Mouse (Mus musculus): ENCODE data around the gene Cox20. TPM values are rescaled to one million over a fixed set of nuclear protein-coding genes. Genes with fewer than 3 reads are reported as not detected.

Cox20 gene
- polyA plus RNA-seq, 1 experiment from 2014 or later: 73.9 TPM

DNA sequence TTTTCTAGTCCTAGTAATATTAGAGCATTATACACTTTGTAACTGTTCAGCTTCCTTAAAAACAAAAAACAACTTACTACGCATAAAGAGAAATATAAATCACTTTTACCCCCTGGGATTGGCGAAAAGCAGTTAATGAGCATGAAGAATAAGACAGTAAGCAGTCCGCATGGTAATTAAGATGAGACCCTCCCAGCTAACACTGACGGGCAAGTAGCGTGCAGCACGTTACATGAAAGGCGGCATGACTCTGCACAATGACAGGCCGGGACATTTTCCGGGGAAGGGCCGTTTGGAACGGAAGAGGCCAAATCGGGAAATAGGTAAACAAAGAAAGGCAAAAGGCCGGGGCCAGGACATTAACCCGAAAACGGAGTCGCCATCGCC is 935 bp upstream of the Cox20 start:
- under 1% methylated on average over 17 of the region's 17 CpGs for WGBS (ENCODE audit: insufficient replicate concordance)
- Histone ChIP-seq H3K4me2 (ENCODE audit: low read depth, low read length) (peak overlapping the region; percentile 74), H3K36me3 (ENCODE audit: control insufficient read depth, insufficient read depth) (peaks cover 19% of the 10 kb centered on the region), H3K27ac (ENCODE audit: low read length) (peak overlapping the region; percentile 100), H3K4me1 (ENCODE audit: control insufficient read depth, low read depth, low read length) (peaks cover 32% of the 10 kb centered on the region), H3K4me3 (ENCODE audit: low read depth, low read length) (peak overlapping the region; percentile 80), H3K9me3 (replicated peaks; ENCODE audit: control insufficient read depth, low read length) (no peaks in the 10 kb centered on the region), H3K9ac (ENCODE audit: low read depth, low read length) (peak overlapping the region; percentile 96), H3K27me3 (ENCODE audit: control insufficient read depth, insufficient read depth, low read depth, low read length) (no peaks in the 10 kb centered on the region)
- peak; percentile 65 for ATAC-seq (ENCODE audit: low read depth)

DNA sequence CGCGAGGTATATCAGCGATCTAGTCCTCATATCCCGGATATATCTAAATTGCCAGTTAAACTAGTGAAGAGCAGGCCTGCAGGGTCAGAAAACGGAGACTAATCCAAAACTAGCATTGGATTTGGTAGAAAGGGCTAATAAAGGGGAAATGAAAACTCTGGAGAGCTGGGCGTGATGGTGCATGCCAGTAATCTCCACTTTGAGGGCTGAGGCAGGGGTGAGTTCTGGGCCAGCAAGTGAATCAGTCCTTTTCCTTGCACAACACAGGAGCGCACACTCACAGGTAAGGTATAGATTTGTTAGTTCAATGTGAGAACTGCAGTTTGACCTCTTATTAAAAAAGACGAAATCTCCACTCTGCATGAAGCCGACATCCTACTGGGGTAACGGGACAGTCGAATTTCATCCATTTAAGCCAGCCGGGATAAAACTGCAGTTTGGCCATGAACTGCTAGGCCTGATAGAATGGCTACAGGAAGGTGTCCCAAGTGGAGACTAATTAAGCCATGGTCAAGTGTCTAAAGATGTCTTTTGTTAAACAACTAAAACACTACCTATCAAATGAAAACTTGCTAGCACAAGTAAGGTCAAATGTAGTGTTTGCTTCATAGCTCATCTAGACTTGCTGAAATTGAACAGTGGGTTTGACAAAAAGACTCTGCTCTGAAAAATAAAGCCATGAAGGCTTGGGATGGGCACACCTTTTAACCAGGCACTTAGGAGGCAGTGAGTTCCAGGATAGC is 536 bp downstream of the Cox20 start:
- Histone ChIP-seq H3K27me3 (ENCODE audit: control insufficient read depth, insufficient read depth, low read depth, low read length) (no peaks in the 10 kb centered on the region), H3K9me3 (replicated peaks; ENCODE audit: control insufficient read depth, low read length) (no peaks in the 10 kb centered on the region), H3K4me2 (ENCODE audit: low read depth, low read length) (peak overlapping the region; percentile 74), H3K4me1 (ENCODE audit: control insufficient read depth, low read depth, low read length) (peaks cover 27% of the 10 kb centered on the region), H3K36me3 (ENCODE audit: control insufficient read depth, insufficient read depth) (peaks cover 30% of the 10 kb centered on the region), H3K27ac (ENCODE audit: low read length) (peak overlapping the region; percentile 100), H3K9ac (ENCODE audit: low read depth, low read length) (peak overlapping the region; percentile 96), H3K4me3 (ENCODE audit: low read depth, low read length) (peak overlapping the region; percentile 80)
- no peak for ATAC-seq (ENCODE audit: low read depth)
- under 1% methylated on average over 12 of the region's 12 CpGs for WGBS (ENCODE audit: insufficient replicate concordance)

- Histone ChIP-seq H3K27ac (ENCODE audit: low read length) (peak overlapping the region; percentile 100), H3K9ac (ENCODE audit: low read depth, low read length) (peak overlapping the region; percentile 96), H3K36me3 (ENCODE audit: control insufficient read depth, insufficient read depth) (peaks cover 37% of the 10 kb centered on the region), H3K4me3 (ENCODE audit: low read depth, low read length) (peak overlapping the region; percentile 80), H3K4me2 (ENCODE audit: low read depth, low read length) (peak overlapping the region; percentile 74), H3K4me1 (ENCODE audit: control insufficient read depth, low read depth, low read length) (peaks cover 27% of the 10 kb centered on the region), H3K9me3 (replicated peaks; ENCODE audit: control insufficient read depth, low read length) (no peaks in the 10 kb centered on the region), H3K27me3 (ENCODE audit: control insufficient read depth, insufficient read depth, low read depth, low read length) (no peaks in the 10 kb centered on the region)
- no peak for ATAC-seq (ENCODE audit: low read depth)
- 12% methylated on average over 8 of the region's 8 CpGs for WGBS (ENCODE audit: insufficient replicate concordance)
Observed at GRCm38 (mm10) chr1:178320038-178320722, 1.2 kb downstream of the Cox20 start.

DNA sequence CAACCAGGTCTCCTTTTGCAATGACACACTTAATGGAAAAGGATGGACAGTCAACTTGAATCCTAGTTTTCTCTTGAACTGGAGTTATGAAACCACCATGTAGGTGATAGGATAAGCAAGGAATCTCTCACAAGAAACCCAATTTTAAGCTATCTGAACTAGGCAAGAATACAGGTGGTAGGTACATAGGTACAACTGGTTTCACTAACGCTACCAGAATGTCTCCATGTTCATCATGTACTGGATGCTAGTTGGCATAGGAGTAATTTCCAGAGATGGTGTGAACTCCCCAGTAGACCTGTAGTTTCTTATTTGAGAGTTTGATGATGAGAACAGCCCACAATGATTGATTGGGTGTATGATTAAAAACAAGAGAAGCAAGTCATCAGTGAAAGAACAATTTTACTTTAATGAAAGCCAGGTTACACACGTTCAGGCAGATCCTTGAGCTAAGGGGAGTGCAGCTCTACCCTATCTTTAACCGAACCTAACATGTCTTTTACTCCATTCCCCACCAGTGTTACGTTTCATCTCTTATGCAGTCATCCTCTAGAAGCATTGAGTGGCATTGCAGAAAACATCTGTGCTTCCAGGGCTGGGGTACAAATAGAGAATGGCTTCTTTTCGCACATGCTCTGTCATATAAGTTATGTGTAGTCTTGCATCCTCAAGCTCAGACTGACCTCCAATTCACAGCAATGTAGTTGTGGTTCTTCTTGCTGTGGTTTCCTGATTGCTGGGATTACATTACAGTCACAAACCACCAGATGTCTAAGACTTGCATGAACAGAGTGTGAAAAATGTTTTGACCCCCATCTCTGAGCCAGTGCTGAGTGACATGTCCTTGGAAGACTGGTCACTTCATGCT is 2.0 kb downstream of the Cox20 start:
- Histone ChIP-seq H3K4me1 (ENCODE audit: control insufficient read depth, low read depth, low read length) (peaks cover 26% of the 10 kb centered on the region), H3K36me3 (ENCODE audit: control insufficient read depth, insufficient read depth) (peaks cover 43% of the 10 kb centered on the region), H3K9ac (ENCODE audit: low read depth, low read length) (peak overlapping the region; percentile 96), H3K4me2 (ENCODE audit: low read depth, low read length) (peak overlapping the region; percentile 74), H3K9me3 (replicated peaks; ENCODE audit: control insufficient read depth, low read length) (no peaks in the 10 kb centered on the region), H3K27ac (ENCODE audit: low read length) (peak overlapping the region; percentile 100), H3K27me3 (ENCODE audit: control insufficient read depth, insufficient read depth, low read depth, low read length) (no peaks in the 10 kb centered on the region), H3K4me3 (ENCODE audit: low read depth, low read length) (peak overlapping the region; percentile 80)
- ATAC-seq (ENCODE audit: low read depth): no peak
- WGBS (ENCODE audit: insufficient replicate concordance): 35% methylated on average over 5 of the region's 5 CpGs

GRCm38 (mm10) chr1:178321730-178322357 is 2.9 kb downstream of the Cox20 start:
- peaks cover 48% of the 10 kb centered on the region for H3K36me3 ChIP-seq (ENCODE audit: control insufficient read depth, insufficient read depth)
- no peaks in the 10 kb centered on the region for H3K9me3 ChIP-seq (replicated peaks; ENCODE audit: control insufficient read depth, low read length)
- WGBS (ENCODE audit: insufficient replicate concordance): 72% methylated on average over 4 of the region's 4 CpGs
- H3K4me3 ChIP-seq (ENCODE audit: low read depth, low read length): no peak overlapping the region
- ATAC-seq (ENCODE audit: low read depth): no peak
- no peaks in the 10 kb centered on the region for H3K27me3 ChIP-seq (ENCODE audit: control insufficient read depth, insufficient read depth, low read depth, low read length)
- H3K27ac ChIP-seq (ENCODE audit: low read length): no peak overlapping the region
- no peak overlapping the region for H3K9ac ChIP-seq (ENCODE audit: low read depth, low read length)
- no peak overlapping the region for H3K4me2 ChIP-seq (ENCODE audit: low read depth, low read length)
- H3K4me1 ChIP-seq (ENCODE audit: control insufficient read depth, low read depth, low read length): peaks cover 18% of the 10 kb centered on the region

- H3K9me3 ChIP-seq (replicated peaks; ENCODE audit: control insufficient read depth, low read length): no peaks in the 10 kb centered on the region
- 84% methylated on average over 1 of the region's 1 CpGs for WGBS (ENCODE audit: insufficient replicate concordance)
- H3K9ac ChIP-seq (ENCODE audit: low read depth, low read length): no peak overlapping the region
- H3K27ac ChIP-seq (ENCODE audit: low read length): no peak overlapping the region
- H3K36me3 ChIP-seq (ENCODE audit: control insufficient read depth, insufficient read depth): peaks cover 62% of the 10 kb centered on the region
- no peak for ATAC-seq (ENCODE audit: low read depth)
- peaks cover 14% of the 10 kb centered on the region for H3K4me1 ChIP-seq (ENCODE audit: control insufficient read depth, low read depth, low read length)
- no peak overlapping the region for H3K4me2 ChIP-seq (ENCODE audit: low read depth, low read length)
- H3K4me3 ChIP-seq (ENCODE audit: low read depth, low read length): no peak overlapping the region
- H3K27me3 ChIP-seq (ENCODE audit: control insufficient read depth, insufficient read depth, low read depth, low read length): no peaks in the 10 kb centered on the region
Observed at GRCm38 (mm10) chr1:178323235-178323634, 4.3 kb downstream of the Cox20 start.

DNA sequence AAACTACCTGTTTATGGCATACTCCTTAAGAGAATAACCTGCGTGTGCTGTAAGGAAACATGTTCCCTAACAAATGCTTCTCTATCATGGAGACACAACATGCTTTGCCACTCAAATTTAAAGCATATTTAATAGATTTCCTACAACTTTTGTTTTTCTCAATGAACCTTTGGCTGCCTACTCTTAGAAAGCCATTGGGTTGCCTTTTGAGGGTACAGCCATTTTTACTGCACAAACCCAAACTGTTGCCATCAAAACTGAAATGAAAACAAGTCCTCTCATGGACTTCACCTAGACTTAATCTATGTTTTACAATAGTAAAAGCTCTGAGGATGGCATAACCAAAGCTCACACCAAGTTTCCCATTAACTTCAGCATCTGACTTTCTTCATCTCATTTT is 5.6 kb downstream of the Cox20 start:
- H3K36me3 ChIP-seq (ENCODE audit: control insufficient read depth, insufficient read depth): peaks cover 71% of the 10 kb centered on the region
- peaks cover 17% of the 10 kb centered on the region for H3K4me1 ChIP-seq (ENCODE audit: control insufficient read depth, low read depth, low read length)
- WGBS (ENCODE audit: insufficient replicate concordance): 85% methylated on average over 1 of the region's 1 CpGs
- no peaks in the 10 kb centered on the region for H3K9me3 ChIP-seq (replicated peaks; ENCODE audit: control insufficient read depth, low read length)
- H3K4me3 ChIP-seq (ENCODE audit: low read depth, low read length): no peak overlapping the region
- no peak overlapping the region for H3K4me2 ChIP-seq (ENCODE audit: low read depth, low read length)
- H3K27me3 ChIP-seq (ENCODE audit: control insufficient read depth, insufficient read depth, low read depth, low read length): no peaks in the 10 kb centered on the region
- no peak for ATAC-seq (ENCODE audit: low read depth)
- H3K27ac ChIP-seq (ENCODE audit: low read length): no peak overlapping the region
- no peak overlapping the region for H3K9ac ChIP-seq (ENCODE audit: low read depth, low read length)

GRCm38 (mm10) chr1:178326357-178326756 is 7.4 kb downstream of the Cox20 start:
- Histone ChIP-seq H3K9ac (ENCODE audit: low read depth, low read length) (no peak overlapping the region), H3K4me3 (ENCODE audit: low read depth, low read length) (no peak overlapping the region), H3K27ac (ENCODE audit: low read length) (no peak overlapping the region), H3K4me1 (ENCODE audit: control insufficient read depth, low read depth, low read length) (peaks cover 8% of the 10 kb centered on the region), H3K9me3 (replicated peaks; ENCODE audit: control insufficient read depth, low read length) (no peaks in the 10 kb centered on the region), H3K36me3 (ENCODE audit: control insufficient read depth, insufficient read depth) (peaks cover 81% of the 10 kb centered on the region), H3K27me3 (ENCODE audit: control insufficient read depth, insufficient read depth, low read depth, low read length) (no peaks in the 10 kb centered on the region), H3K4me2 (ENCODE audit: low read depth, low read length) (no peak overlapping the region)
- no peak for ATAC-seq (ENCODE audit: low read depth)
- 87% methylated on average over 1 of the region's 1 CpGs for WGBS (ENCODE audit: insufficient replicate concordance)
